Mouse (Mus musculus) midbrain, embryonic 13.5 days (tissue): ENCODE measurements around the gene Cabp7. TPM values are rescaled to one million over a fixed set of nuclear protein-coding genes. Genes with fewer than 3 reads are reported as not detected.

Experiments used
- ATAC-seq: fragments of 200-750 bp; cut with Nextera tagmentation; 2 replicates; pipeline ENCODE4 v1.8.0; 2017; ENCODE audit warnings: mild to moderate bottlenecking, moderate TSS enrichment, moderate library complexity
- H3K27ac ChIP-seq: fragments of 300-500 bp; sonication (generic); 2 replicates; pipeline ENCODE4 v1.5.1; 2015; ENCODE audit warnings: inconsistent platforms, mild to moderate bottlenecking, moderate library complexity
- H3K27me3 ChIP-seq: fragments of 300-500 bp; sonication (generic); 2 replicates; pipeline ENCODE4 v1.6.1; 2015; ENCODE audit warnings: mild to moderate bottlenecking, inconsistent platforms
- H3K36me3 ChIP-seq: fragments of 300-500 bp; sonication (generic); 2 replicates; pipeline ENCODE4 v1.6.1; 2015; ENCODE audit warnings: mild to moderate bottlenecking, inconsistent platforms
- H3K4me1 ChIP-seq: fragments of 300-500 bp; sonication (generic); replicated peaks from 2 replicates; pipeline ENCODE4 v1.6.1; 2015; ENCODE audit warnings: inconsistent platforms
- H3K4me2 ChIP-seq: fragments of 300-500 bp; sonication (generic); replicated peaks from 2 replicates; pipeline ENCODE4 v1.6.1; 2015; ENCODE audit warnings: moderate library complexity, mild to moderate bottlenecking, inconsistent platforms
- H3K4me3 ChIP-seq: fragments of 300-500 bp; sonication (generic); replicated peaks from 2 replicates; pipeline ENCODE4 v1.5.1; 2015; ENCODE audit warnings: mild to moderate bottlenecking, inconsistent platforms
- H3K9ac ChIP-seq: fragments of 300-500 bp; sonication (generic); replicated peaks from 2 replicates; pipeline ENCODE4 v1.6.1; 2015; ENCODE audit warnings: mild to moderate bottlenecking, inconsistent platforms
- H3K9me3 ChIP-seq: fragments of 300-500 bp; sonication (generic); 2 replicates; pipeline ENCODE4 v1.6.1; 2016; ENCODE audit warnings: mild to moderate bottlenecking, inconsistent platforms
- WGBS: fragments of 180-500 bp; shearing (Covaris S2); methylation state at CpG from one replicate; pipeline ENCODE4 v1.1.7; 2015; 5-methylcytosine and 5-hydroxymethylcytosine counted together
- polyA plus RNA-seq: library from polyadenylated mRNA; unstranded; fragments of >200 nt; fragmentation: Nextera tagmentation; extraction: Ambion mirVana; gene quantifications from 2 replicates; pipeline ENCODE4 v1.2.1, GENCODE M21; 2015

Gene Cabp7
- polyA plus RNA-seq, 1 experiment from 2014 or later: 0.69 TPM

- H3K4me1 ChIP-seq: peaks cover 38% of the 10 kb centered on the region
- no peaks in the 10 kb centered on the region for H3K36me3 ChIP-seq
- H3K27me3 ChIP-seq: peaks cover 80% of the 10 kb centered on the region
- no peaks in the 10 kb centered on the region for H3K9me3 ChIP-seq
- ATAC-seq: peak; percentile 13; the same call in 1 of the 2 replicates
- peak overlapping the region; percentile 68 for H3K9ac ChIP-seq
- peak overlapping the region; percentile 99 for H3K4me2 ChIP-seq
- no peak overlapping the region for H3K27ac ChIP-seq
- WGBS: 0% methylated on average over 39 of the region's 39 CpGs
- peak overlapping the region; percentile 63 for H3K4me3 ChIP-seq
These were observed 609 bp downstream of the Cabp7 start for GRCm38 (mm10) chr11:4745969-4746368.

GRCm38 (mm10) chr11:4744691-4745090, 1.9 kb downstream of the Cabp7 start:
- H3K9ac ChIP-seq: no peak overlapping the region
- WGBS: 59% methylated on average over 6 of the region's 6 CpGs
- no peak for ATAC-seq
- H3K4me3 ChIP-seq: no peak overlapping the region
- H3K27me3 ChIP-seq: peaks cover 72% of the 10 kb centered on the region
- peaks cover 31% of the 10 kb centered on the region for H3K4me1 ChIP-seq
- no peaks in the 10 kb centered on the region for H3K9me3 ChIP-seq
- no peaks in the 10 kb centered on the region for H3K36me3 ChIP-seq
- no peak overlapping the region for H3K27ac ChIP-seq
- 0 out of 2 replicates have a peak overlapping the region, but pooled peaks have one; percentile 99 for H3K4me2 ChIP-seq

- Histone ChIP-seq H3K4me1 (peaks cover 24% of the 10 kb centered on the region), H3K4me3 (no peak overlapping the region), H3K27ac (no peak overlapping the region), H3K27me3 (peaks cover 34% of the 10 kb centered on the region), H3K4me2 (no peak overlapping the region), H3K9ac (no peak overlapping the region), H3K36me3 (0 out of 2 replicates have a peak, but pooled peaks cover 9% of the 10 kb centered on the region), H3K9me3 (no peaks in the 10 kb centered on the region)
- no peak for ATAC-seq
- WGBS: 84% methylated on average over 5 of the region's 5 CpGs
These were observed 5.8 kb downstream of the Cabp7 start for GRCm38 (mm10) chr11:4740785-4741184.

GRCm38 (mm10) chr11:4738719-4739118, 7.9 kb downstream of the Cabp7 start:
- H3K27me3 ChIP-seq: peaks cover 15% of the 10 kb centered on the region
- no peak overlapping the region for H3K4me2 ChIP-seq
- 94% methylated on average over 16 of the region's 16 CpGs for WGBS
- 0 out of 2 replicates have a peak, but pooled peaks cover 9% of the 10 kb centered on the region for H3K36me3 ChIP-seq
- H3K27ac ChIP-seq: no peak overlapping the region
- H3K9ac ChIP-seq: no peak overlapping the region
- H3K9me3 ChIP-seq: no peaks in the 10 kb centered on the region
- H3K4me3 ChIP-seq: no peak overlapping the region
- ATAC-seq: no peak
- H3K4me1 ChIP-seq: peaks cover 26% of the 10 kb centered on the region

- H3K27me3 ChIP-seq: peaks cover 7% of the 10 kb centered on the region; the same call in 1 of the 2 replicates
- WGBS: 81% methylated on average over 10 of the region's 10 CpGs
- H3K9me3 ChIP-seq: no peaks in the 10 kb centered on the region
- H3K27ac ChIP-seq: no peak overlapping the region
- H3K9ac ChIP-seq: 0 out of 2 replicates have a peak overlapping the region, but pooled peaks have one; percentile 10
- peaks cover 12% of the 10 kb centered on the region; the same call in 1 of the 2 replicates for H3K36me3 ChIP-seq
- no peak for ATAC-seq
- H3K4me3 ChIP-seq: no peak overlapping the region
- no peak overlapping the region for H3K4me2 ChIP-seq
- peaks cover 26% of the 10 kb centered on the region for H3K4me1 ChIP-seq
These were observed 8.9 kb downstream of the Cabp7 start for GRCm38 (mm10) chr11:4737682-4738081.

- no peak overlapping the region for H3K27ac ChIP-seq
- H3K9ac ChIP-seq: no peak overlapping the region
- H3K4me3 ChIP-seq: no peak overlapping the region
- H3K4me2 ChIP-seq: no peak overlapping the region
- peaks cover 2% of the 10 kb centered on the region; the same call in 1 of the 2 replicates for H3K27me3 ChIP-seq
- H3K36me3 ChIP-seq: peaks cover 16% of the 10 kb centered on the region
- ATAC-seq: no peak
- H3K9me3 ChIP-seq: no peaks in the 10 kb centered on the region
- WGBS: 34% methylated on average over 6 of the region's 6 CpGs
- peaks cover 30% of the 10 kb centered on the region for H3K4me1 ChIP-seq
These were observed 10.2 kb downstream of the Cabp7 start for GRCm38 (mm10) chr11:4736355-4736754.

GRCm38 (mm10) chr11:4734179-4734578, 12.4 kb downstream of the Cabp7 start:
- peaks cover 2% of the 10 kb centered on the region; the same call in 1 of the 2 replicates for H3K27me3 ChIP-seq
- peak; percentile 34; the same call in 1 of the 2 replicates for ATAC-seq
- 41% methylated on average over 12 of the region's 12 CpGs for WGBS

GRCm38 (mm10) chr11:4731781-4732180, 14.8 kb downstream of the Cabp7 start:
- WGBS: 71% methylated on average over 7 of the region's 7 CpGs

More at GRCm38 (mm10) chr11:4734179-4734578, 12.4 kb downstream of the Cabp7 start:
- Histone ChIP-seq H3K4me2 (no peak overlapping the region), H3K36me3 (peaks cover 16% of the 10 kb centered on the region), H3K4me3 (no peak overlapping the region), H3K9ac (no peak overlapping the region), H3K27ac (no peak overlapping the region), H3K4me1 (peaks cover 39% of the 10 kb centered on the region), H3K9me3 (no peaks in the 10 kb centered on the region)

GRCm38 (mm10) chr11:4730913-4731312, 15.7 kb downstream of the Cabp7 start:
- ATAC-seq: no peak
- H3K36me3 ChIP-seq: peaks cover 16% of the 10 kb centered on the region
- WGBS: 87% methylated on average over 5 of the region's 5 CpGs
- H3K9me3 ChIP-seq: no peaks in the 10 kb centered on the region
- H3K4me1 ChIP-seq: peaks cover 25% of the 10 kb centered on the region
- no peak overlapping the region for H3K27ac ChIP-seq
- H3K4me3 ChIP-seq: no peak overlapping the region
- no peak overlapping the region for H3K4me2 ChIP-seq
- H3K27me3 ChIP-seq: peaks cover 2% of the 10 kb centered on the region; the same call in 1 of the 2 replicates
- no peak overlapping the region; the same call in 1 of the 2 replicates for H3K9ac ChIP-seq

More at GRCm38 (mm10) chr11:4731781-4732180, 14.8 kb downstream of the Cabp7 start:
- no peak for ATAC-seq
- no peaks in the 10 kb centered on the region for H3K9me3 ChIP-seq
- no peak overlapping the region for H3K4me2 ChIP-seq
- no peak overlapping the region for H3K4me3 ChIP-seq
- no peak overlapping the region for H3K27ac ChIP-seq
- H3K36me3 ChIP-seq: peaks cover 7% of the 10 kb centered on the region
- peaks cover 2% of the 10 kb centered on the region; the same call in 1 of the 2 replicates for H3K27me3 ChIP-seq
- H3K9ac ChIP-seq: no peak overlapping the region
- H3K4me1 ChIP-seq: peaks cover 33% of the 10 kb centered on the region

GRCm38 (mm10) chr11:4730096-4730495, 16.5 kb downstream of the Cabp7 start:
- no peak overlapping the region for H3K9ac ChIP-seq
- H3K27me3 ChIP-seq: no peaks in the 10 kb centered on the region
- WGBS: 82% methylated on average over 6 of the region's 6 CpGs
- peaks cover 18% of the 10 kb centered on the region for H3K4me1 ChIP-seq
- no peak overlapping the region for H3K4me2 ChIP-seq
- no peak overlapping the region for H3K4me3 ChIP-seq
- H3K36me3 ChIP-seq: peaks cover 23% of the 10 kb centered on the region
- no peak overlapping the region for H3K27ac ChIP-seq
- H3K9me3 ChIP-seq: no peaks in the 10 kb centered on the region
- no peak for ATAC-seq

GRCm38 (mm10) chr11:4729603-4730002, 17.0 kb downstream of the Cabp7 start:
- peaks cover 28% of the 10 kb centered on the region for H3K36me3 ChIP-seq
- H3K9me3 ChIP-seq: no peaks in the 10 kb centered on the region
- H3K4me1 ChIP-seq: peaks cover 13% of the 10 kb centered on the region; the same call in 1 of the 2 replicates
- 76% methylated on average over 12 of the region's 12 CpGs for WGBS
- no peaks in the 10 kb centered on the region for H3K27me3 ChIP-seq
- H3K4me2 ChIP-seq: no peak overlapping the region
- H3K9ac ChIP-seq: no peak overlapping the region
- H3K27ac ChIP-seq: no peak overlapping the region
- H3K4me3 ChIP-seq: no peak overlapping the region
- ATAC-seq: no peak

- Histone ChIP-seq H3K9me3 (no peaks in the 10 kb centered on the region), H3K27me3 (no peaks in the 10 kb centered on the region), H3K4me1 (peaks cover 5% of the 10 kb centered on the region; the same call in 1 of the 2 replicates), H3K4me3 (no peak overlapping the region), H3K27ac (no peak overlapping the region), H3K36me3 (peaks cover 42% of the 10 kb centered on the region), H3K4me2 (no peak overlapping the region), H3K9ac (no peak overlapping the region)
- 87% methylated on average over 8 of the region's 8 CpGs for WGBS
- ATAC-seq: no peak
These were observed 24.9 kb downstream of the Cabp7 start for GRCm38 (mm10) chr11:4721728-4722127.
